ENCODE assay signal across 8 mouse cellular contexts in the genomic region with DNA sequence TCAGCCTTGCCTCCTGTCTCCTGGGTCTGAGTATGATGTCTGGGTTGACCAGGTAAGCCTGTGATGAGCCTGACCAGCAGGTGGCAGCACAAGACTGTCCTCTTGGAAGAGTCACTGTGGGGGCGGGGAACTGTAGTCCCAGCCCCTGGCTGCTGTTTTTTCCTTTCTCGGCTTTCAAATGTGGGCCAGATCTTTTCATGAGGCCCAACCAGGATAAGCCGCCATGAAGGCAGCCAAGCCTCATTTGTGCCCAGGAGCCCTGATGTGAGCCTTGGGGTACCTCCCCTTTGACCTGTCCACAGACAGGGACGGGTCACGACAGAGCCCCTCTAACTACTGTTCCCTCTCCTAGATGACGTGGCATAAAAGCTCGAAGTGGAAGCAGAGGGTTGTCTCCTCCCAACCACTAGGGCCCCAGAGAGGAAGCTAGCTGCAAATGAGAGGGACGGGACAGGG. TPM values are rescaled to one million over a fixed set of nuclear protein-coding genes. Genes with fewer than 3 reads are reported as not detected.
A peak's percentile ranks its signal among the peaks of the same experiment; 100 is the strongest.
DNase-seq lines count a peak whose midpoint lies in the region; ATAC-seq and TF ChIP-seq lines count a peak whose summit lies in the region.

No protein-coding gene starts in this region.

- no peak for TF ChIP-seq POLR2A in limb, embryonic 14.5 days (IDR thresholded peaks at IDR 0.05; ENCODE audit: borderline replicate concordance, extremely low read depth, insufficient read depth, insufficient read length)

- 0% methylated on average over 8 of the region's 8 CpGs for WGBS in embryonic facial prominence, embryonic 13.5 days
- WGBS in limb, embryonic 14.5 days = 2% methylated on average over 8 of the region's 8 CpGs
- WGBS in midbrain, postnatal 0 days = 2% methylated on average over 8 of the region's 8 CpGs

- no peaks in the 10 kb centered on the region for H3K9me3 ChIP-seq in embryonic facial prominence, embryonic 13.5 days
- no peaks in the 10 kb centered on the region for H3K9me3 ChIP-seq in limb, embryonic 14.5 days (ENCODE audit: control insufficient read depth, low read length)
- no peaks in the 10 kb centered on the region for H3K9me3 ChIP-seq in midbrain, postnatal 0 days (ENCODE audit: low read length)

- peak overlapping the region; percentile 65 for H3K9ac ChIP-seq in embryonic facial prominence, embryonic 13.5 days
- peak overlapping the region; percentile 54 for H3K9ac ChIP-seq in limb, embryonic 14.5 days (ENCODE audit: low read depth, low read length, severe bottlenecking)
- 0 out of 2 replicates have a peak overlapping the region, but pooled peaks have one; percentile 13 for H3K9ac ChIP-seq in midbrain, postnatal 0 days (replicated peaks; ENCODE audit: low read length, poor library complexity, severe bottlenecking)

- H3K27ac ChIP-seq in embryonic facial prominence, embryonic 13.5 days = peak overlapping the region; percentile 87
- H3K27ac ChIP-seq in limb, embryonic 14.5 days (replicated peaks; ENCODE audit: low read depth, low read length) = peak overlapping the region; percentile 72
- peak overlapping the region; percentile 65 for H3K27ac ChIP-seq in midbrain, postnatal 0 days (ENCODE audit: low read depth, low read length)

- H3K4me3 ChIP-seq in embryonic facial prominence, embryonic 13.5 days = peak overlapping the region; percentile 30
- peak overlapping the region; percentile 23 for H3K4me3 ChIP-seq in limb, embryonic 14.5 days (replicated peaks; ENCODE audit: low read length)
- H3K4me3 ChIP-seq in midbrain, postnatal 0 days (ENCODE audit: low read depth, low read length) = no peak overlapping the region

- ATAC-seq in embryonic facial prominence, embryonic 13.5 days (ENCODE audit: insufficient number of reproducible peaks, insufficient read depth, low FRiP score, low TSS enrichment, low read depth) = peak; percentile 74
- ATAC-seq in limb, embryonic 14.5 days (ENCODE audit: low FRiP score, low read depth) = peak; percentile 78
- ATAC-seq in midbrain, postnatal 0 days (ENCODE audit: low FRiP score) = peak; percentile 51; the same call in 1 of the 2 replicates

- H3K36me3 ChIP-seq in embryonic facial prominence, embryonic 13.5 days = no peaks in the 10 kb centered on the region
- H3K36me3 ChIP-seq in limb, embryonic 14.5 days (ENCODE audit: control insufficient read depth, insufficient read depth, low read length) = no peaks in the 10 kb centered on the region
- H3K36me3 ChIP-seq in midbrain, postnatal 0 days (ENCODE audit: insufficient read depth, low read length) = no peaks in the 10 kb centered on the region

- TF ChIP-seq CTCF in midbrain, postnatal 0 days (IDR thresholded peaks at IDR 0.05) = peak; percentile 98

- peaks cover 49% of the 10 kb centered on the region for H3K4me1 ChIP-seq in embryonic facial prominence, embryonic 13.5 days
- H3K4me1 ChIP-seq in limb, embryonic 14.5 days (ENCODE audit: control insufficient read depth, insufficient read depth, low read length) = peaks cover 24% of the 10 kb centered on the region
- 0 out of 2 replicates have a peak, but pooled peaks cover 10% of the 10 kb centered on the region for H3K4me1 ChIP-seq in midbrain, postnatal 0 days (ENCODE audit: insufficient read depth, low read length)

- peak overlapping the region; percentile 63 for H3K4me2 ChIP-seq in embryonic facial prominence, embryonic 13.5 days
- peak overlapping the region; percentile 55 for H3K4me2 ChIP-seq in limb, embryonic 14.5 days (replicated peaks; ENCODE audit: low read depth, low read length, severe bottlenecking)
- peak overlapping the region; percentile 63 for H3K4me2 ChIP-seq in midbrain, postnatal 0 days (ENCODE audit: low read depth, low read length, poor library complexity, severe bottlenecking)

- H3K27me3 ChIP-seq in embryonic facial prominence, embryonic 13.5 days = peaks cover 45% of the 10 kb centered on the region
- peaks cover 35% of the 10 kb centered on the region for H3K27me3 ChIP-seq in limb, embryonic 14.5 days (ENCODE audit: control insufficient read depth, insufficient read depth, low read length)
- H3K27me3 ChIP-seq in midbrain, postnatal 0 days (ENCODE audit: insufficient read depth, low read length) = no peaks in the 10 kb centered on the region

- peak; percentile 70 for DNase-seq in 3134 (ENCODE audit: extremely low read depth, insufficient read length, low spot score)
- peak; percentile 96 to 98 for DNase-seq in adrenal gland, postnatal 36 days
- peak; percentile 98 for DNase-seq in heart, adult 8-10 months (ENCODE audit: low spot score)
- peak; percentile 97 for DNase-seq in kidney, adult 9 months
- peak; percentile 99 for DNase-seq in limb, embryonic 14.5 days (ENCODE audit: low spot score)
- DNase-seq in midbrain, postnatal 0 days (ENCODE audit: low spot score) = peak; percentile 98
- DNase-seq in spleen, postnatal 14 days (ENCODE audit: low spot score in 2 of 2) = peak; percentile 79 to 88

RNA-seq across cellular contexts. Expression of a gene that starts 3.7 kb away (rescaled TPM):
- 10 to 100 TPM; 34.2 to 53.4 TPM for total RNA-seq in adrenal gland, postnatal 36 days (2021)
- polyA plus RNA-seq in embryonic facial prominence, embryonic 13.5 days (2015; fragmentation: Nextera tagmentation; extraction: Ambion mirVana) = 118 and 135 TPM in 2 replicates
- total RNA-seq in heart, adult 8-10 months (2022) = 10 to 100 TPM; 57.4 to 70.8 (median 63.8) TPM
- polyA plus RNA-seq in limb, embryonic 14.5 days (2012; rRNA removed) = 133 and 168 TPM in 2 replicates
- polyA plus RNA-seq in limb, embryonic 14.5 days (2014; fragmentation: Nextera tagmentation; extraction: Ambion mirVana) = 94.7 and 106 TPM in 2 replicates
- total RNA-seq in midbrain, postnatal 0 days (2014; rRNA removed) = 1,673 and 2,112 TPM in 2 replicates
- 1,654 and 1,809 TPM in 2 replicates for polyA plus RNA-seq in midbrain, postnatal 0 days (2015; fragmentation: Nextera tagmentation; extraction: Ambion mirVana)

RNA-seq across cellular contexts. Expression of a gene that starts 9.4 kb away (rescaled TPM):
- total RNA-seq in adrenal gland, postnatal 36 days (2021) = 10 to 100 TPM; 15.7 to 18.6 TPM
- 12.5 and 13.7 TPM in 2 replicates for polyA plus RNA-seq in embryonic facial prominence, embryonic 13.5 days (2015; fragmentation: Nextera tagmentation; extraction: Ambion mirVana)
- total RNA-seq in heart, adult 8-10 months (2022) = 1 to 10 TPM; 4.0 to 5.9 (median 4.9) TPM
- 30.8 and 47.4 TPM in 2 replicates for polyA plus RNA-seq in limb, embryonic 14.5 days (2012; rRNA removed)
- 7.2 and 7.3 TPM in 2 replicates for polyA plus RNA-seq in limb, embryonic 14.5 days (2014; fragmentation: Nextera tagmentation; extraction: Ambion mirVana)
- 23.2 and 27.5 TPM in 2 replicates for total RNA-seq in midbrain, postnatal 0 days (2014; rRNA removed)
- polyA plus RNA-seq in midbrain, postnatal 0 days (2015; fragmentation: Nextera tagmentation; extraction: Ambion mirVana) = 8.4 and 8.7 TPM in 2 replicates

RNA-seq across cellular contexts. Expression of a gene that starts 44.6 kb away (rescaled TPM):
- 10 to 100 TPM; 37.2 to 39.8 TPM for total RNA-seq in adrenal gland, postnatal 36 days (2021)
- 64.5 and 67.3 TPM in 2 replicates for polyA plus RNA-seq in embryonic facial prominence, embryonic 13.5 days (2015; fragmentation: Nextera tagmentation; extraction: Ambion mirVana)
- total RNA-seq in heart, adult 8-10 months (2022) = 10 to 100 TPM; 18.9 to 20.1 (median 19.6) TPM
- polyA plus RNA-seq in limb, embryonic 14.5 days (2012; rRNA removed) = 26.5 and 37.2 TPM in 2 replicates
- 61.2 and 63.7 TPM in 2 replicates for polyA plus RNA-seq in limb, embryonic 14.5 days (2014; fragmentation: Nextera tagmentation; extraction: Ambion mirVana)
- 28.7 and 43.5 TPM in 2 replicates for total RNA-seq in midbrain, postnatal 0 days (2014; rRNA removed)
- polyA plus RNA-seq in midbrain, postnatal 0 days (2015; fragmentation: Nextera tagmentation; extraction: Ambion mirVana) = 68.7 and 70.8 TPM in 2 replicates

RNA-seq across cellular contexts. Expression of a gene that starts 44.6 kb away (rescaled TPM):
- total RNA-seq in adrenal gland, postnatal 36 days (2021) = 10 to 100 TPM; 58.8 to 76.2 TPM
- polyA plus RNA-seq in embryonic facial prominence, embryonic 13.5 days (2015; fragmentation: Nextera tagmentation; extraction: Ambion mirVana) = 57.1 and 66.0 TPM in 2 replicates
- total RNA-seq in heart, adult 8-10 months (2022) = 10 to 100 TPM; 33.7 to 37.7 (median 35.0) TPM
- 32.7 and 39.7 TPM in 2 replicates for polyA plus RNA-seq in limb, embryonic 14.5 days (2012; rRNA removed)
- 50.7 and 52.3 TPM in 2 replicates for polyA plus RNA-seq in limb, embryonic 14.5 days (2014; fragmentation: Nextera tagmentation; extraction: Ambion mirVana)
- 17.9 and 27.8 TPM in 2 replicates for total RNA-seq in midbrain, postnatal 0 days (2014; rRNA removed)
- 63.1 and 67.0 TPM in 2 replicates for polyA plus RNA-seq in midbrain, postnatal 0 days (2015; fragmentation: Nextera tagmentation; extraction: Ambion mirVana)

Comparison
In these comparisons a context has a peak if more than half of its experiments do, and no peak if none do; other contexts are left out.
1. H3K9ac ChIP-seq: peak in every context shown above with its lines; median percentile 65 in embryonic facial prominence, embryonic 13.5 days; 54 in limb, embryonic 14.5 days; 13 in midbrain, postnatal 0 days.
2. RNA of a gene that starts 3.7 kb away (total RNA-seq): 1,673 to 2,112 TPM in midbrain, postnatal 0 days; 57.4 to 70.8 TPM in heart, adult 8-10 months and 34.2 to 53.4 TPM in adrenal gland, postnatal 36 days; every median in the first group is over 10 times any median in the second.
3. Peak in every context shown above with its lines, with median percentiles within 50 percentile points of each other: DNase-seq, ATAC-seq, H3K27ac ChIP-seq and H3K4me2 ChIP-seq.